Mouse (Mus musculus) central nervous system, embryonic 14 days (tissue): Measurements from ENCODE around the gene Rhox1. TPM values are rescaled to one million over a fixed set of nuclear protein-coding genes. Genes with fewer than 3 reads are reported as not detected.

Source experiments
- polyA plus RNA-seq: library from polyadenylated mRNA; depleted of rRNA; stranded (reverse); fragments of >200 nt; gene quantifications from 2 replicates; pipeline ENCODE4 v1.2.3, GENCODE M21; 2012; rRNA removed

Rhox1 gene
- not detected in 2 replicates for polyA plus RNA-seq

GRCm38 (mm10) chrX:37222158-37222557 is at the start of gene Rhox1:
TSS of gene Rhox1 (minus strand) at chrX:37222258.

DNA sequence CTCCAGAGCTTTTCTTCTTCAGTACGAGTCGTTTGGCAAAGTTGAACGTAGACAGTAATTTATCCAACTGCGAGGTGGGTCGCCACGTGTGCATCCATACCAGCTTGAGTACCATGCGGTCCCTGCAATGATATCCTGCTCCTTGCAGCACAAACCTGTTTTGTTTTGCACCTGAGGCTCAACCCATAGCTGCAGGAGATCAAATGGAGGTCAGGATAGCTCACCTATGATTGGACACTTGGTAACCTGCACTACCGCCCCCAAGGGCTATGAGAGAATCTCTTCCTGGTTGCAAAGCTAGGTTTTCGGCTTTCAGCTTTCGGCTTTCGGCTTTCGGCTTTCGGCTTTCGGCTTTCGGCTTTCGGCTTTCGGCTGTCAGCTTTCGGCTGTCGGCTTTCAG is 43.0 kb upstream of the Rhox1 start, which contains the start of gene Rhox4a:
Gene Rhox4a (plus strand): TSS at position 301 of the 400 bp plus-strand sequence.

GRCm38 (mm10) chrX:37249619-37250018 is 27.6 kb upstream of the Rhox1 start, which contains the start of gene Rhox3a:
TSS of gene Rhox3a (plus strand) at chrX:37249919.

DNA sequence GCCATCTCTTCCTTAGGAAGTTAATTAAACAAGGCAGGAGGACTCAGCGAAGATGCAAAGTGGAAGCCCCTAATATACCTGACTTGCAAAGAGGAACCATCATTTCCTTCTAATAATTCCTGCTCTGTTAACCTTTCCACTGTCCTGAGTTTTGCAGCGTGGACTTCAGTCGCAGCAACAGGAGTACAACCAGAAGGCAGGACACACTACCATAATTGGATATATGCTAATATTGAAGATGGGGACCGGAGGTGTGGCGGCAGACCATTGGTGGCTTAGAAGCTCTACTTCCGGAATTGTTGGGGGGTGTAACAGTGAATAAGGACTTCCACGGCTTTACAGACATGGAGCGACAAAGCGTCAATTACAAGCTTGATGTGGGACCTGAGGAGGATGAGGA is 22.6 kb upstream of the Rhox1 start, which contains the start of gene Rhox2a:
Gene Rhox2a (plus strand): TSS at position 301 of the 400 bp plus-strand sequence.

DNA sequence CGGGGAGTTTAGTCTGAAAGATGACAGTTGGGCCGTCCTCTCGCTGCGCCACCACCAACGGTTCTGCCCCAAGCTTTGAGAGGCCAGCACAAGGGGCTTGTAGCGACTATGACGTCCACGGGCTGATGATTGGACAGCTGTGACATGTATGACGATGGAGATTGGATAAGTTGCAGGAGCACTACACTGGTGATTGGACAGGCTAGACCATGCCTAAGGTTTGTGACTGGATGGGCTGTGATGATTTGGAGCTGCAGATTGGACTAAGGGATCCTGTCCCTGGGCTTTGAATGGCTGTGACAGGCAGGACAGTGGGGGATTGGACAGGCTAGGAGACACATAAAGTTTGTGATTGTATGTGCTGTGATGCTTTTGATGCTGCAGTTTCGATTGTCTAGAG is 11.1 kb downstream of the Rhox1 start, which contains the start of gene Gm9:
Gene Gm9 (minus strand): TSS at position 101 of the 400 bp plus-strand sequence.

GRCm38 (mm10) chrX:37191105-37191743 is 30.8 kb downstream of the Rhox1 start, which contains the start of the genes Ndufa1 and Rnf113a1:
TSS of gene Ndufa1 (minus strand) at chrX:37191163.
TSS of gene Rnf113a1 (plus strand) at chrX:37191245.

DNA sequence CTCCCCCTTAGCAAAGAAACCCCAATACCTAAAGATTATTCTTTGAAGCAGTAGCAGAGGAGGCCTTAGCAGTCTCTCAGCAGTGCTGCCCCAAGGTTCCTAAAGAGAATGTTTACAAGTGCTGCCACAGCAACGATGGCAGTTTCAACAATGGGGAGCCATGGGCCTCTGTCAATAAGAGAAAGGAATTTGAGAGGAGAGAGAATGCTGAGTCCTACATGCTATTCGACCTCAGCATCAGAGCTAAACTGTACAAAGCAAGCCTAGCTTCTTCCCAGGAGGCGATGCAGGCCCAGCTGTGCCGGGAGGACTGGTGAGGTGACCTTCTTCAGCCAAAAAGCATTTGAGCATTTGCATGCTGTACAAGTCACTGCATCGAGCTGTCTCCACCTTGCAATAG is 53.3 kb downstream of the Rhox1 start, which contains the start of gene Akap14:
Gene Akap14 (minus strand): TSS at position 101 of the 400 bp plus-strand sequence.

Other genes starting within 250 kb of the Rhox1 start
- 50.7 and 52.5 TPM in 2 replicates for gene Sept6, start 230.5 kb downstream of the Rhox1 start, polyA plus RNA-seq
- not detected in 2 replicates for gene Sowahd, start 173.4 kb downstream of the Rhox1 start, polyA plus RNA-seq
- gene Rpl39, start 136.9 kb downstream of the Rhox1 start, polyA plus RNA-seq, result 779 and 800 TPM in 2 replicates
- 43.8 and 50.5 TPM in 2 replicates for gene Upf3b, start 111.9 kb downstream of the Rhox1 start, polyA plus RNA-seq
- gene Nkap, start 95.5 kb downstream of the Rhox1 start, polyA plus RNA-seq, result 9.3 and 9.5 TPM in 2 replicates
- gene Akap14, start 53.4 kb downstream of the Rhox1 start, polyA plus RNA-seq, result 0.23 and 0.25 TPM in 2 replicates
- 320 and 343 TPM in 2 replicates for gene Ndufa1, start 31.1 kb downstream of the Rhox1 start, polyA plus RNA-seq
- gene Rnf113a1, start 31.0 kb downstream of the Rhox1 start, polyA plus RNA-seq, result 10.2 and 11.0 TPM in 2 replicates
- not detected in 2 replicates for gene Gm9, start 11.2 kb downstream of the Rhox1 start, polyA plus RNA-seq
- gene Rhox2a, start 22.7 kb upstream of the Rhox1 start, polyA plus RNA-seq, result 0.10 TPM in 1 of 2 replicates, not detected in the other
- gene Rhox3a, start 27.7 kb upstream of the Rhox1 start, polyA plus RNA-seq, result not detected in 2 replicates
- gene Rhox4a, start 43.1 kb upstream of the Rhox1 start, polyA plus RNA-seq, result not detected in 2 replicates
- gene Rhox3a2, start 157.8 kb upstream of the Rhox1 start, polyA plus RNA-seq, result not detected in 2 replicates
- gene Rhox4a2, start 168.6 kb upstream of the Rhox1 start, polyA plus RNA-seq, result 0.06 and 0.21 TPM in 2 replicates
- not detected in 2 replicates for gene Rhox2b, start 189.8 kb upstream of the Rhox1 start, polyA plus RNA-seq
- gene Rhox4b, start 210.2 kb upstream of the Rhox1 start, polyA plus RNA-seq, result 0.28 TPM in 1 of 2 replicates, not detected in the other
- gene Rhox2c, start 231.4 kb upstream of the Rhox1 start, polyA plus RNA-seq, result 0.21 TPM in 1 of 2 replicates, not detected in the other
- not detected in 2 replicates for gene Rhox3c, start 236.3 kb upstream of the Rhox1 start, polyA plus RNA-seq